Mouse (Mus musculus): Measurements from ENCODE around the gene Arid3a.

- TF ChIP-seq CTCF (IDR thresholded peaks at IDR 0.05; ENCODE audit: borderline replicate concordance, control insufficient read depth, extremely low read depth, insufficient read depth, low read length, poor library complexity) = no peak
- TF ChIP-seq POLR2A (IDR thresholded peaks at IDR 0.05; ENCODE audit: control insufficient read depth, extremely low read depth, insufficient read depth, low read length, poor library complexity) = no peak
These were observed 6.4 kb downstream of the Arid3a start for GRCm38 (mm10) chr10:79933145-79933679.
